Mouse (Mus musculus) embryonic facial prominence, embryonic 10.5 days (tissue): ENCODE measurements around the gene Bcl7c. TPM values are rescaled to one million over a fixed set of nuclear protein-coding genes. Genes with fewer than 3 reads are reported as not detected.

Source experiments
- DNase-seq: peaks from one replicate; pipeline ENCODE4 v3.0.0-alpha.2; 2017; ENCODE audit warnings: low spot score
- H3K27ac ChIP-seq: fragments of 300-500 bp; sonication (generic); replicated peaks from 2 replicates; pipeline ENCODE4 v1.5.1; 2016; ENCODE audit warnings: mild to moderate bottlenecking
- H3K27me3 ChIP-seq: fragments of 300-500 bp; sonication (generic); replicated peaks from 2 replicates; pipeline ENCODE4 v1.6.1; 2016; ENCODE audit warnings: low read depth, mild to moderate bottlenecking; ENCODE audit not compliant: poor library complexity, severe bottlenecking
- H3K36me3 ChIP-seq: fragments of 300-500 bp; sonication (generic); replicated peaks from 2 replicates; pipeline ENCODE4 v1.6.1; 2016; ENCODE audit warnings: mild to moderate bottlenecking, moderate library complexity
- H3K4me1 ChIP-seq: fragments of 300-500 bp; sonication (generic); 2 replicates; pipeline ENCODE4 v1.6.1; 2016
- H3K4me3 ChIP-seq: fragments of 300-500 bp; sonication (generic); 2 replicates; pipeline ENCODE4 v1.5.1; 2016; ENCODE audit warnings: mild to moderate bottlenecking, moderate library complexity
- H3K9me3 ChIP-seq: fragments of 300-500 bp; sonication (generic); 2 replicates; pipeline ENCODE4 v1.6.1; 2016; ENCODE audit warnings: mild to moderate bottlenecking
- WGBS: fragments of 180-500 bp; shearing (Covaris S2); methylation state at CpG from one replicate; pipeline ENCODE4 v1.1.7; 2016; 5-methylcytosine and 5-hydroxymethylcytosine counted together
- polyA plus RNA-seq: library from polyadenylated mRNA; unstranded; fragments of >200 nt; fragmentation: Nextera tagmentation; extraction: Ambion mirVana; gene quantifications from 2 replicates; pipeline ENCODE4 v1.2.1, GENCODE M21; 2016

Gene Bcl7c
- polyA plus RNA-seq, 1 experiment from 2014 or later: 70.0 TPM

DNA sequence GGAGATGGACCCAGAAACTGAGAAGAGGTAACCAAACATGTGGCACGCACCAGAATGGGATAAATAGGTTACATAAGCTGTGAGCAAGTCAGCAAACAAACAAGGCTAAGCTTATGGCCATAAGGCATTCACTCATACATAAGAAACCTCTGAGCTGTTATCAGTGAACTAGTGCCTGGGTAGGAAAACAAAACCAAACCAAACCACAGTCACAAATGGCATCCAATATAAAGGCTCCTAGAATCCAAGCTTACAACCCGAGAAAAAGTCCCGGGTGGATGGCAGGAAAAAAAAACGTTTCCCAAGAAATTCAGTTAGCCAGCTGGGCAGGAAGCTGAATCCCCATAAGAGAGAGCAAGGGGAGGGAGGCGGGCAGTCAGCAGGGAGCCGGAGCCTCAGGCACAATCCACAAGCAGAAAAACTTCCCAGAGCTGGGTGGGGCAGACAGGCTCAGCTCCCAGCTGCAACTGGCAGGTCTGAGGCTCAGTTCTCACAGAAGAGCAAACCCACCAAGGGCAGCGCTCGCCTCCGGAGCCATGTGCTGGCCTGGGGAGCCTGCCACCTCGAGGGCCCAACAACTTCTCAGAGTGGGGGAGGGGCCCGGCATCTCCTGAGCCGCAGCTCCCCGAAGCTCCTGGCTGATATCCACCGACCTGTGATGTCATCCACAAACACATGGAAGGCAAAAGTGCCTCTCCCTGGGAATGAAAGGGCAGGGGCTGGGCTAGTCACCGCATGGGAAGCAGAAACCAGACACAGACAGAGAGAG is 17.3 kb downstream of the Bcl7c start:
- Histone ChIP-seq H3K27ac (peak overlapping the region; percentile 72), H3K4me3 (peak overlapping the region; percentile 47), H3K9me3 (no peaks in the 10 kb centered on the region), H3K4me1 (peaks cover 26% of the 10 kb centered on the region), H3K36me3 (peaks cover 34% of the 10 kb centered on the region), H3K27me3 (no peaks in the 10 kb centered on the region)
- 3% methylated on average over 15 of the region's 15 CpGs for WGBS
- peak; percentile 73 for DNase-seq

DNA sequence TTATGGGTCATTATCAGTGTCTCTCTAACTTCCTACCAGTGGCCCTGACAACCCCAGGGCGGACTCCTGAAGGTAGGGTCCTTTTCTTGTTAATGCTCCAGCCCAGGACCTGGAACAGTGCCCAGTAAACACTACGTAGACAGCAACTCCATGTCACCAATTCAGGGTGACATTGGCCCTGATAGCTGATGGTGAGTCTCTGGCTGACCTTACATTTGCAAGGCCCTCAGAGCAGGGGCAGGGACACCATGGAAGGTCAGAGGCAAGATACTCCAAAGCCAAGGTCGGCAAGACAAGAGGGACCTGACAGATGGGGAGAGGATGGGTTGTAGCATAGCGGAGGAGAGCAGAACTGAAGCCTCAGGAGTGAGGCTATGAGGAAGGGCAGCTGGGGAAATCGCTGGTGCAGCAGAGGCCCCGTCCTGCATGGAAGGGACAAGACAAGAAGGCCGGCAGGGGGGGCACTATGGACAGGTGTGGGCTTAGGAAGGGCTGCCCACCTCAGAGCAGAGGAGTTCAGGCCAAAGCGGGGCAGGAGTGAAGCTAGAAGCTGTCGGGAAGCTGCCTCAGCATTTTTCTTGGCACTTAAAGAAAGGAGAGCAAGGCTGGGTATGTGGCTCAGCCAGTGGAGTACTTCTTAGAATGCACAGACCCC is 19.0 kb downstream of the Bcl7c start:
- Histone ChIP-seq H3K27ac (no peak overlapping the region), H3K36me3 (peaks cover 27% of the 10 kb centered on the region), H3K4me3 (no peak overlapping the region), H3K4me1 (peaks cover 34% of the 10 kb centered on the region), H3K9me3 (no peaks in the 10 kb centered on the region), H3K27me3 (no peaks in the 10 kb centered on the region)
- 73% methylated on average over 9 of the region's 9 CpGs for WGBS
- no peak for DNase-seq

DNA sequence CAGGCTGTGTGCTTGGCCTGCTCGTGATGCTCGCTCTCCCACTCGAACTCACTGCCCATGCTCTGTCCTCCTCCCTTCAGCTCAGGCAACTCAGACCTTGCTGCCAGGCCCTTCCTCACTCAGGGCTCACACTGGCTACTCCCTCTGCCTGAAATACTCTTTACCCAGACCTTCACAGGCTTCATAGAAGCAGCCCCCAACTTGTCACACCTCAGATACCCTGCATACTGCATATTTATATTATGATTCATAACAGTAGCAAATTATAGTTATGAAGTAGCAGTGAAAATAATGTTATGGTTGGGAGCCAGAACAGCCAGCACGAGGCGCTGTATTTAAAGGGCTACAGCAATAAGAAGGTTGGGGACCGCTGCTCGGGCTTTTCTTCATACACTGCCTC is 19.8 kb downstream of the Bcl7c start:
- DNase-seq: no peak
- no peak overlapping the region for H3K4me3 ChIP-seq
- no peaks in the 10 kb centered on the region for H3K27me3 ChIP-seq
- 87% methylated on average over 7 of the region's 7 CpGs for WGBS
- H3K9me3 ChIP-seq: no peaks in the 10 kb centered on the region
- peaks cover 31% of the 10 kb centered on the region for H3K36me3 ChIP-seq
- no peak overlapping the region for H3K27ac ChIP-seq
- H3K4me1 ChIP-seq: peaks cover 34% of the 10 kb centered on the region

DNA sequence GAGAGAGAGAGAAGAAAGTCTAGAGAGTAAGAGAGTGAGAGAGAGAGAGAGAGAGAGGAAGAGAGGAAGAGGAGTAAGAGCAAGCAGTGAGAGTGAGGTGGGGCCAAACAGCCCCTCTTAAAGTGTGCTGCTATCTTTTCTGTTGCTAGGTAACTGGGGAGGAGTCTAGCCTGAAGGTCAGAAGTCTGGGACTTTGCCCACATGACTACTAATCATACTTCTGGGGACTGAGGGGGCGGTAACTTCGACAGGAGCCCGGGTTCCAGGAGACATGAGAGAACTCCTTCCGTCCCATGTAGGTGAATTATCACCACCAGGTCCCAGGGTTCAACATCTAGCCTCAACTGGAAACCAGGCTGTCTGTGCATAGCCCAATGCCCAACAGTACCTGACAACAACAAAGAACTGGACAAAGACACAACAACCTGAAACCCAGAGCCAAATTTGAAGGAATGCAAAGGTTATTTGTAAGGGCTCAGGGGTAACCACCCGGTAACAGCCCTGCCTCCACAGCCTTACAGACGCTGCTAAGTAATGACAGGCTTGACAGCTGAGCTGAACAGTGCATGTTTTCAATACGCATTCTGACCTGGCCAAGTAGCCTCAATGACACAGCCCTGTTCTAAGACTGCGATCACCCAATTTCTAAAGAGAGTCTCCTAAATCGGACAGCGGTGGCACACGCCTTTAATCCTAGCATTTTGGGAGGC is 21.8 kb downstream of the Bcl7c start:
- H3K27ac ChIP-seq: no peak overlapping the region
- H3K9me3 ChIP-seq: no peaks in the 10 kb centered on the region
- peaks cover 26% of the 10 kb centered on the region for H3K36me3 ChIP-seq
- no peaks in the 10 kb centered on the region for H3K27me3 ChIP-seq
- peaks cover 34% of the 10 kb centered on the region for H3K4me1 ChIP-seq
- WGBS: 75% methylated on average over 11 of the region's 11 CpGs
- H3K4me3 ChIP-seq: no peak overlapping the region
- DNase-seq: no peak

DNA sequence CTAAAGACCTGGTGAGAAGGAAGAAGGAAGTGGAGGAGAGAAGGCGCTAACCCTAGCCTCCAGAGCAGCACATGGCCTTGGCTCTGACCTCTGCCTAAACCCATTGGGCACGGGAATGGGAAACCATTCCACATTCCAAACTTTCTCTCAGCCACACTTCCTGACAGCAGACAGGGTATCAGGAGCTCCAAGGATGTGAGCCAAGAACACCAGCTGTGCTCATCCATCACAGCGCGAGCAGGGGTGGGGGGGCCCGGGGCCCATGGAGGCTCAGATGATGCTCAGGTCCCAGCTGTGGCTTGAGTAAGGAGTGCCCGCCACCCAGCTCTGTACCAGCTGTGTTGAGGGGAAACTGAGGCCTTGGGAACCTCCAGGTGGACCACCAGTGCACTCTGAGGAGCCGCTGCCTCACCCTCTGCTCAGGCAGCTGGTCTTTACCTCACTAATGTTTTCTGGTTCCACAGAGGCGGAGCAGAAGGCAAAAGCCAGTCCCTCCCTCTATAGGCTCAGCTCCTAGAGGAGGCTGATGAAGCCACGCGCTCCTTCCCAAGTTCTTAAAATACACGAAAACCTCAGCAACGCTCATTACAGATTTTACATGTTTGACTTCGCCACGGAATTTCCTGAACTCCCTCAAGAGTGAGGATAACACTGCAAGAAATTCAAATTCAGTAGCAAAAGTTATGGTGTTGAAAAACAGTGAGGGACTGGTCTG is 23.3 kb downstream of the Bcl7c start:
- Histone ChIP-seq H3K27me3 (no peaks in the 10 kb centered on the region), H3K4me1 (peaks cover 25% of the 10 kb centered on the region), H3K4me3 (no peak overlapping the region), H3K27ac (0 out of 2 replicates have a peak overlapping the region, but pooled peaks have one; percentile 21), H3K36me3 (peaks cover 26% of the 10 kb centered on the region), H3K9me3 (no peaks in the 10 kb centered on the region)
- DNase-seq: no peak
- 84% methylated on average over 14 of the region's 14 CpGs for WGBS

DNA sequence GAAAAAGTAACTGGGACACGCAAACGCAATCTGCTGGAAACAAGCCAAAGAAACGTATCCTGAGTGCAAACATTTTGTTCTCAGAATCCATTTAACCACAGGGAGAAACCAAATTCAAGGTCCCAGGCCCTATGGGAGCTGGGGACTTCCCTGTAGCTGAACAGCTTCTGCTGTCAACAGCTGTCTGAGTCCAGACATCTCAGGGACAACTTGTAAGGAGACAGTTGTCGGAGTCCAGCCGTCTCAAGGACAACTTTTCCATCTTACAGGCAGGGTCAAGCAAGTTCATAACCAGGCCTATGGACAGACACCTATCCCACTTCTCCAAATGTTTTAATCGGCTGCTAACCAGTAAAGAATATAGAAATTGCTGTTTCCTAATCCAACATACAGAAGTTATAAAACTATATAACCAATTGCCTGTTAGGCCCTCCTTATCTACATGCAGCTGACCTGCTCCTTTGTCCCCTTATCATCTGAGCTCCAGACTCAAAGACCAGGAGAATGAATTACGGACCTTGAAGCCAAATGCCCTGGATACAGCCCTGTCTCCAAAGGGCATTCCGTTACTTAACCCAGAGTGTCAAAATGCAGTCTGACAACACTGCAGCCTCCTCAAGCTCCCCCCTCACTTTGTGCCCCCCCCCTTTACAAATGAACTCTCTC is 26.7 kb downstream of the Bcl7c start:
- H3K27ac ChIP-seq: no peak overlapping the region
- H3K4me1 ChIP-seq: peaks cover 15% of the 10 kb centered on the region
- no peaks in the 10 kb centered on the region for H3K9me3 ChIP-seq
- no peaks in the 10 kb centered on the region for H3K27me3 ChIP-seq
- DNase-seq: no peak
- H3K36me3 ChIP-seq: peaks cover 23% of the 10 kb centered on the region
- WGBS: 90% methylated on average over 8 of the region's 8 CpGs
- no peak overlapping the region for H3K4me3 ChIP-seq

DNA sequence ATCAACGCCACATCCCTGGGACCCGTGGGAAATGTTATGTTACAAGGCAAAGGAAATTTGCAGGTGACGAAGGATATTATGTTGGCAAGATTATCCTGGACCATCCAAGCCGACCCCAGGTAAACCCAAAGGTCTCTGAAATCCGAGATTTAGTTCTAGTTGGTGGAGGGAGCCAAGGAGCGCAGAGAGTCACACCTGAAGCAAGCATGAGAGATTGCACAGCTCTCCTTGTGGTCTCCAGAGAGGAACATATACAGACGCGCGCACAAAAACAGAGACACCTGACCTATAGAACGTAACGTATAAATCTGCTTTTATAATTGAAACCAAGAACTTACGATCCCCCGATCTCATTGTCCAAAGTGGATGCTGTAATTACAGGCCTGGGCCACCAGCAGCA is 28.2 kb downstream of the Bcl7c start:
- peaks cover 5% of the 10 kb centered on the region for H3K4me1 ChIP-seq
- H3K27me3 ChIP-seq: no peaks in the 10 kb centered on the region
- H3K27ac ChIP-seq: no peak overlapping the region
- DNase-seq: no peak
- 86% methylated on average over 13 of the region's 13 CpGs for WGBS
- no peak overlapping the region for H3K4me3 ChIP-seq
- H3K36me3 ChIP-seq: peaks cover 28% of the 10 kb centered on the region
- H3K9me3 ChIP-seq: no peaks in the 10 kb centered on the region

DNA sequence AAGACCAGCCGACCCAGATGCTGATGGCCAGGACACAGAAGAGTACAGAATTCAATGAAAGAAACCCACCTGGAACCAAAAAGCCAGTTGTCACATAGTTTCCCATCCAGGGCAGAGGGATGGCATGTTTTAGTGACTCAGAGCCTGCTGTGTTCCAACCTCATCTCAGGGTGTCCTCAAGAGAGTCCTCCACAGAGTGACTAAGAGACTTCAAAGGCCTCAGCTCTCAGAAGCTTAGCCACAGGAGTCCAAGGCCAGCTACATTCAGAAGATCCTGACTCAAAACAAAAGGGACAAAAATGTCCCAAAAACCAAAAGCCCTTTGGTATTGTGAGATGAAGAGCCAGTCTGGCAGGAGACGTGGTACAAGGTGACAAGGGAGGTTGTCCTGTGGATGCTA is 29.9 kb downstream of the Bcl7c start:
- no peak for DNase-seq
- H3K4me3 ChIP-seq: no peak overlapping the region

DNA sequence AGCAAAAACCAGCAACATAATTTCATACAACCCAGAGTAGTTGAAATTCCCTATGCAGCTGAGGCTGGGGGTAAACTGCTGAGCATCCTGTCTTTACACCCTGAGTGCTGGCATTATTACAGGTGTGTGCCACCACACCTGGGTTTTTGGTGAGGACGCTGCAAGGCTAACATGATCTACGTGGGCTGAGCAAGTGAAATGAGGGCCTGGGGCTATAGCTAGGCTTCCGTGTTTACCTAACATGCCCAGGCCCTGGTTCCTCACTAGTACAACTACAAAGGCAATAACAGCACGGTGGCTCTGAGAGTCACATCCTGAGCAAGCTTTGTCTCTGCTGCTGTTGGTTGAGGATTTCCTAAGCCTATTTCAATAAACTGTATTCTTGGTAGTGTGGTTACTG is 31.1 kb downstream of the Bcl7c start:
- Histone ChIP-seq H3K36me3 (peaks cover 11% of the 10 kb centered on the region), H3K9me3 (no peaks in the 10 kb centered on the region), H3K4me1 (peaks cover 7% of the 10 kb centered on the region; the same call in 1 of the 2 replicates), H3K4me3 (no peak overlapping the region), H3K27ac (no peak overlapping the region), H3K27me3 (no peaks in the 10 kb centered on the region)
- 87% methylated on average over 4 of the region's 4 CpGs for WGBS
- no peak for DNase-seq

More for the DNA sequence above, 29.9 kb downstream of the Bcl7c start:
- 71% methylated on average over 2 of the region's 2 CpGs for WGBS
- H3K9me3 ChIP-seq: no peaks in the 10 kb centered on the region
- no peaks in the 10 kb centered on the region for H3K27me3 ChIP-seq
- no peak overlapping the region for H3K27ac ChIP-seq
- H3K4me1 ChIP-seq: peaks cover 7% of the 10 kb centered on the region; the same call in 1 of the 2 replicates
- H3K36me3 ChIP-seq: peaks cover 15% of the 10 kb centered on the region

DNA sequence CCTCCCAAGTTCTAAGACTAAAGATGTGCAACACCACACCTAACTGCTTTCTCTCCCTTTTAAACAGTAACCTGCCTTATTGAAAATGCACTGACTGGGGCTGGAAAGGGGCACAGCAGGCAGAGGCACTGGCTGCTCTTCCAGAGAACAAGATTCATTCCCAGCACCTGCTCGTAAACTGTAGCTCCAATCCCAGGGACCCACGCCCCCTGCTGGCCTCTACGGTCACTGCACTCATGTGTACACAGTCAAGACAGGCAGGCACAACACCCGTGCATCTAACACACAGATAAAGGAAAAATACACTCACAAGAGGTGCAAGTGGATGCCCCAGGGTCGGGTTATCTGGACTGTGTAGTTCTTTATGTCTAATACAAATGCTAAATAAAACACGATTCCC is 31.7 kb downstream of the Bcl7c start:
- 72% methylated on average over 6 of the region's 6 CpGs for WGBS
- peaks cover 11% of the 10 kb centered on the region for H3K36me3 ChIP-seq
- DNase-seq: peak; percentile 70
- no peaks in the 10 kb centered on the region for H3K9me3 ChIP-seq
- H3K27ac ChIP-seq: no peak overlapping the region
- H3K4me3 ChIP-seq: no peak overlapping the region
- H3K27me3 ChIP-seq: no peaks in the 10 kb centered on the region
- H3K4me1 ChIP-seq: peaks cover 11% of the 10 kb centered on the region; the same call in 1 of the 2 replicates

DNA sequence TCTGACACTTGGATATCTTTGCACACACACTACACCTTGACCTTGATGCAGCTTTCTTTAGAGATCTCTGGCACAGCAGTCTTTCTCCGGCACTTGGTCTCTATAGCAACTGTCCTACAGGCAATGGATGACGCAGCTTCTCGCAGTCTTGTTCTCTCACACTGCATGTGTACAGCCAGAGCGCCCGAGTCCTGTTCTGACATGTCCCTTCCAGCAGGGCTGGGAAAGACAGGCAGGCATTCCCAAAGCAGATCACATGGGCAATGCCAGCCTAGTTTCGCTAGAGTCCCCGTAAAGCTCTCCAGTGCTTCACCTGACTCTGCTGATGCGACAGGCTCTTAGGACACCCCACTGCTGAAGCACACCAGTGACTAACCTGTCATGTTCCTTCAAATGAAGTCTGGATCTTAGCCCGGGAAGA is 33.3 kb downstream of the Bcl7c start:
- 79% methylated on average over 9 of the region's 9 CpGs for WGBS

More for the DNA sequence above, 33.3 kb downstream of the Bcl7c start:
- peaks cover 11% of the 10 kb centered on the region; the same call in 1 of the 2 replicates for H3K4me1 ChIP-seq
- peaks cover 11% of the 10 kb centered on the region for H3K36me3 ChIP-seq
- H3K4me3 ChIP-seq: 0 out of 2 replicates have a peak overlapping the region, but pooled peaks have one; percentile 12
- H3K9me3 ChIP-seq: no peaks in the 10 kb centered on the region
- peak overlapping the region; percentile 57 for H3K27ac ChIP-seq
- H3K27me3 ChIP-seq: no peaks in the 10 kb centered on the region
- peak; percentile 30 for DNase-seq
